Mouse (Mus musculus) heart, postnatal 0 days (tissue): ENCODE measurements around the gene Vav1.

ENCODE experiments used
- CTCF ChIP-seq: IDR thresholded peaks from 2 replicates; pipeline ENCODE4 v1.5.1; 2016; ENCODE audit warnings: antibody characterized with exemption, control low read depth, low read depth
- EP300 ChIP-seq: IDR thresholded peaks from 2 replicates; pipeline ENCODE4 v1.6.1; 2016; ENCODE audit warnings: antibody characterized with exemption, low read depth

DNA sequence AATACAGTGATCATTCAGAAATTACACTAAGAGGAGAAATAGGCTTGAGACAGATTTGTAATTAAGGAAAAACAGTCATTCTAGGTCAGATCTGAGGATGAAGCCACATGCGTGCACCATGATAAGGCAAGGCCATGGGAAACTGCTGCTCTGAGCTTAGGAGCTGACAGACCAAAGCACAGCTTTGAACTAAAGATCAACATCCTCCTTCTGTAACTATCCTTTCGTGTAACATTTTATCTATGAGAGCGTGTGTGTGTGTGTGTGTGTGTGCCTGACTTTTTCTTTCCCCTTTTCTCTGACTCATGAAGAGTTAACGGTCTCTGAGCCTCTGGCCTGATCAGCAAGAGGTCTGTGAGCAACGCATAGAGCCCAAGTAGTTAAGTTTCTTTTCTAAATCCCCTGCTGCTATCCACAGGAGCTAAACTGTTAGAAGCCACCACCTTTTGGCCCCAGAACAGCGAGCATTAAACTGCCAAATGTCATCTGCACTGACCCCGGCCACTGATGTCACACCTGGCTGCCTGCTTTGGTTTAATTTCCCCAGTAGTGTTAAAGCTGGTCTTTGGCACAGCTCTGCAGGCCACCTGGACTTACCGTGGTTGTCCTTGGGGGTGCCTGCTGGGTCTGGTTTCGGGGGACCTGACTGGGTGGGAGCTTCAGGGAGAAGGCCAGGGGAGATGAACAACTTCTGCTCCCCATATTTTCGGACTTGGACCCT, 35.1 kb upstream of the Vav1 start:
- TF ChIP-seq CTCF (no peak), EP300 (no peak)
